Mouse (Mus musculus): ENCODE data around the gene Ska3.

- TF ChIP-seq CTCF (IDR thresholded peaks at IDR 0.05; ENCODE audit: control insufficient read depth, insufficient read depth, insufficient read length) (no peak), USF1 (IDR thresholded peaks at IDR 0.05; ENCODE audit: low read depth) (no peak), FOSL1 (IDR thresholded peaks at IDR 0.05; ENCODE audit: insufficient read depth, low read length, poor library complexity, severe bottlenecking) (no peak), MAX (IDR thresholded peaks at IDR 0.05) (no peak), MYOG (IDR thresholded peaks at IDR 0.05; ENCODE audit: control insufficient read depth, extremely low read depth, insufficient read length) (no peak)
Measured at GRCm38 (mm10) chr14:57859520-57859919, 33.5 kb upstream of the Ska3 start.
